Mouse (Mus musculus) liver, adult (tissue): ENCODE results near the gene Prrt3.

ENCODE experiments used
- GATA4 ChIP-seq: IDR thresholded peaks from 2 replicates; pipeline ENCODE4 v1.6.1; 2014; ENCODE audit warnings: mild to moderate bottlenecking, low read length; ENCODE audit not compliant: insufficient replicate concordance

Gene Prrt3

DNA sequence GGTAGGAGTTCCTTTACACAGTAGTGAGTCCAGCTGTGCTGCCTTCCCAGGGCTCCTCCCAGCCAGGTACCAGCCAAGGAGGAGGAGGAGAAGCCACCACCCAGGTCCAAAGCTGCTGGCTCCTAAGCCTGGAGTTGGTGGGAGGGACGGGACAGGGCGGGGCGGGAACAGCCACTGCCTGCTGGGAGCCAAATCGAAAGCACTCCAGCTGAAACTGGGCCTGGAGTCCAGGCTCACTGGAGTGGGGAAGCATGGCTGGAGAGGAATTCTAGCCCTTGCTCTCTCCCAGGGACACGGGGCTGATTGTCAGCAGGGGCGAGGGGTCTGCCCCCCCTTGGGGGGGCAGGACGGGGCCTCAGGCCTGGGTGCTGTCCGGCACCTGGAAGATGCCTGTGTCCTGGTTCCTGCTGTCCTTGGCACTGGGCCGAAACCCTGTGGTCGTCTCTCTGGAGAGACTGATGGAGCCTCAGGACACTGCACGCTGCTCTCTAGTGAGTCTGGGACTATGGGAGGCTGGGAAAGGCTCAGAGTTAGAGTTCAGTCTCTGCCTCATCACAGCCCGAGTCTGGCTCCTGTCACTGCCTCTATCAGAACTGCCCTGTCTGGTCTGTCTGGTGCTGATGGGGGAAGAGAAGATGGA, 30.3 kb downstream of the Prrt3 start, which contains the start of gene Il17rc:
Gene Il17rc, plus strand, starts transcription at position 131 of the 640 bp plus-strand sequence.
- no peak for TF ChIP-seq GATA4

DNA sequence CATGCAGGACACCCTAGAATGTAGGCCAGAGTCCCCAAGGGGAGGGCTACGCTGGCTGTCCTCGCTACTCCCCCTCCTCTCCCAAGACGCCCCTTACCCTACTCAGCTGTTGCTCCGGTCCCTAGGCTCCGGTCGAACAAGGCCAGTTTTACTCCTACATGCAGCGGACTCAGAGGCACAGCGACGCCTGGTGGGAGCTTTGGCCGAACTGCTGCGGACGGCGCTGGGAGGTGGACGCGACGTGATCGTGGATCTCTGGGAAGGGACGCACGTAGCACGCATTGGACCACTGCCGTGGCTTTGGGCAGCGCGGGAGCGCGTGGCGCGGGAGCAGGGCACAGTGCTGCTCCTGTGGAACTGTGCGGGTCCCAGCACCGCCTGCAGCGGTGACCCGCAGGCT, 32.3 kb downstream of the Prrt3 start:
- no peak for TF ChIP-seq GATA4

GRCm38 (mm10) chr6:113469021-113469420, 32.7 kb downstream of the Prrt3 start:
- no peak for TF ChIP-seq GATA4

- no peak for TF ChIP-seq GATA4
Measured at GRCm38 (mm10) chr6:113468512-113468911, 33.2 kb downstream of the Prrt3 start.

DNA sequence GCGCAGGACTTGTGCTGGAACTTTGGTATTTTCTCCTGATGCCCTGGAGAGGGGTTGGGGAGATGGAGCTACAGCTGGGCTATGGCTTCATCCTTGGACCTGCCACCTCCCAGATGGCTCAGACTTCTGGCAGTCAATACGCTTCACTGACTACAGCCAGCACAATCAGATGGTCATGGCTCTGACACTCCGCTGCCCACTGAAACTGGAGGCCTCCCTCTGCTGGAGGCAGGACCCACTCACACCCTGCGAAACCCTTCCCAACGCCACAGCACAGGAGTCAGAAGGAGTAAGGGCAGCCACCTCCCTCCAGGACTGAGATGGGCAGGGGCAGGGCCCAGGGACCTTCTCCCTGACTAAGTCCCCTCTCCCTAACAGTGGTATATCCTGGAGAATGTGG, 36.1 kb downstream of the Prrt3 start:
- no peak for TF ChIP-seq GATA4

- TF ChIP-seq GATA4 = no peak
Measured at GRCm38 (mm10) chr6:113464040-113464439, 37.7 kb downstream of the Prrt3 start.

GRCm38 (mm10) chr6:113458635-113459034, 43.1 kb downstream of the Prrt3 start:
- no peak for TF ChIP-seq GATA4

DNA sequence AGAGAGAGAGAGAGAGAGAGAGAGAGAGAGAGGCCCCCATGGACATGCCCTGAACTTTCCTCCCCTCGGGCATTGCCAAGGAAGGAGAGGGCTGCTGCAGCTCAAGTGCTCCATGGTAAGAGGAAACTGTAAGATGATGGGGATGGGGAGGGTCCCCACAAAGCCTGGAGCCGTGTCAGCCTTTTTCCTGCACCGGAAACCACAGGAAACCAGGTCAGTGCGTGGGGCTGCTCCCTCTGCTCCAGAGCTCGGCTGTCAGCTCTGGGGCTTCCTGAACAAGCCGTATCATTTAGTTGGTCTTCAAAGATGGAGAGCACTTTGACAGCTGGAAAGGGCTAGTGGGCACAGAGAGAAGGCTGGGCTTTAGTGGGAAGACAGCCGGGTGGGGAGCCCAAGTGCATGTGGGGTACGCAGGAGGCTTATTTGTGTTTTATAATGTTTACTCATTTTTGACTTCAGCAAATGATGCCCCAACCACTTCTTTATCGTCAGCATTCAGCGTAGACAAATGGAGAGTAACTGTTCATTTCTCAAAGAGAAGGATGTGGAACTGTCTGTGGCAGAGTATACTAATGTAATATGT, 43.7 kb downstream of the Prrt3 start, which contains the start of gene Il17re:
Gene Il17re, plus strand, starts transcription at position 533 of the 583 bp plus-strand sequence.
- no peak for TF ChIP-seq GATA4

DNA sequence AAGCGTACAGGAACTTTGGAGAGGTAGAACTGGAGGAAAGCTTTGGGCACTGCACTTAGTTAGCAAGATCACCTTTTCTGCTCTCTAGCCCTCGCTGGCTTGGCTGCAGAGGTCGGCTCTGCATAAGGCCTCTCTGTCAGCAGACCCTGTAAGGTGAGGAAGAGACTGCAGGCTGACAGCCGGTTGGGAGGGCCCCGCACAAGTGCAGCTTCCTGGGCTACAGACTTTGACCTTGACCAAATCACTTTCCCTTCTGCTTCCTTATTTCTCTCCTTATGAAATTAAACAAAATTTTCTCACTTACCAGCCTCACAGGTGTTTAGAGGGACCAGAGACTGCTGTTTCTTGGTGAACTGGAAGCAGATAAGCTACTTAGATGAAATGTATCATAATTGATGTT, 46.7 kb downstream of the Prrt3 start:
- no peak for TF ChIP-seq GATA4

- TF ChIP-seq GATA4 = no peak
Measured at GRCm38 (mm10) chr6:113451839-113452238, 49.9 kb downstream of the Prrt3 start.

DNA sequence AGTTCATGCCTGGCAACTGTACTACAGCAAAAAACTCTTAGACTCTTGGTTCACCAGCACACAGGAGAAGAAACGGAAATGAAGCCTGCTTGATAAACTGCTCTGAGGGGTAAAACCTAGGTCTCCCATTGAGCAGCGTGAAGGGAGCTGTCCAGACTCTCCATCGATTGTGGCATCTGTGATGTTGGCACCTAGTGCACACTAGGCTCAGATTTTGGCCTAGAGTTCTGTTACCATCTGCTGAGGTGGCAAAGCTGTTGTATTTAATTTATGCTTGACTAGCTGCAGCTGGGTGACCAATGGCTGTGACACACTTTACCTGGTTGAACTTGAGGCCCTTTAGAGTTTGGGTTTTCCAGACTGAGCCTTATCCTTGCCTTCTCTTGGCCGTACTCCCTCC, 54.1 kb downstream of the Prrt3 start:
- no peak for TF ChIP-seq GATA4

GRCm38 (mm10) chr6:113444207-113444965, 57.3 kb downstream of the Prrt3 start:
- TF ChIP-seq GATA4 = no peak
